Mouse (Mus musculus) forebrain, postnatal 0 days (tissue): ENCODE data around the gene Lmcd1. TPM values are rescaled to one million over a fixed set of nuclear protein-coding genes. Genes with fewer than 3 reads are reported as not detected.

ENCODE experiments used
- ATAC-seq: fragments of 200-750 bp; cut with Nextera tagmentation; 2 replicates; pipeline ENCODE4 v1.8.0; 2017; ENCODE audit warnings: mild to moderate bottlenecking, moderate library complexity
- DNase-seq: peaks from one replicate; pipeline ENCODE4 v3.0.0-alpha.2; 2015
- H3K27ac ChIP-seq: fragments of 300-500 bp; sonication (generic); 2 replicates; pipeline ENCODE4 v1.5.1; 2014; ENCODE audit warnings: low read depth, mild to moderate bottlenecking, antibody characterized with exemption, low read length, moderate library complexity, mixed read lengths
- H3K27me3 ChIP-seq: fragments of 300-500 bp; sonication (generic); 2 replicates; pipeline ENCODE4 v1.6.1; 2014; ENCODE audit warnings: mild to moderate bottlenecking, low read length, mixed read lengths; ENCODE audit not compliant: insufficient read depth
- H3K36me3 ChIP-seq: fragments of 300-500 bp; sonication (generic); 2 replicates; pipeline ENCODE4 v1.6.1; 2014; ENCODE audit warnings: mild to moderate bottlenecking, moderate library complexity; ENCODE audit not compliant: insufficient read depth
- H3K4me1 ChIP-seq: fragments of 300-500 bp; sonication (generic); 2 replicates; pipeline ENCODE4 v1.6.1; 2014; ENCODE audit warnings: antibody characterized with exemption; ENCODE audit not compliant: insufficient read depth
- H3K4me2 ChIP-seq: fragments of 300-500 bp; sonication (generic); 2 replicates; pipeline ENCODE4 v1.6.1; 2014; ENCODE audit warnings: low read depth, mild to moderate bottlenecking, moderate library complexity
- H3K4me3 ChIP-seq: fragments of 300-500 bp; sonication (generic); 2 replicates; pipeline ENCODE4 v1.5.1; 2014; ENCODE audit warnings: low read depth, low read length, mixed read lengths
- H3K9ac ChIP-seq: fragments of 300-500 bp; sonication (generic); 2 replicates; pipeline ENCODE4 v1.6.1; 2014; ENCODE audit warnings: mild to moderate bottlenecking
- H3K9me3 ChIP-seq: fragments of 300-500 bp; sonication (generic); 2 replicates; pipeline ENCODE4 v1.6.1; 2016; ENCODE audit warnings: low read length
- CTCF ChIP-seq: sonication (generic); IDR thresholded peaks from 2 replicates; pipeline ENCODE4 v1.5.1; 2016; ENCODE audit warnings: antibody characterized with exemption, control low read depth, low read depth
- WGBS: fragments of 180-500 bp; shearing (Covaris S2); extraction: QIAGEN DNeasy Blood & Tissue Kit; methylation state at CpG from one replicate; pipeline ENCODE4 v1.1.7; 2014; 5-methylcytosine and 5-hydroxymethylcytosine counted together
- polyA plus RNA-seq: library from polyadenylated mRNA; unstranded; fragments of >200 nt; fragmentation: Nextera tagmentation; extraction: Ambion mirVana; gene quantifications from 2 replicates; pipeline ENCODE4 v1.2.1, GENCODE M21; 2015
- total RNA-seq: library from RNA; depleted of rRNA; stranded (reverse); fragments of >200 nt; gene quantifications from 2 replicates; pipeline ENCODE4 v1.2.3, GENCODE M21; 2014

Gene Lmcd1
- total and polyA plus RNA-seq, 2 experiments from 2014 or later = 6.9 to 8.4 TPM

- 68% methylated on average over 7 of the region's 7 CpGs for WGBS
- Histone ChIP-seq H3K36me3 (no peaks in the 10 kb centered on the region), H3K9ac (no peak overlapping the region), H3K27ac (no peak overlapping the region), H3K9me3 (no peaks in the 10 kb centered on the region), H3K27me3 (no peaks in the 10 kb centered on the region; the same call in 1 of the 2 replicates), H3K4me2 (no peak overlapping the region), H3K4me3 (no peak overlapping the region), H3K4me1 (no peaks in the 10 kb centered on the region)
- DNase-seq (no peak), ATAC-seq (no peak)
- TF ChIP-seq CTCF = no peak
Observed at GRCm38 (mm10) chr6:112302248-112302647, 28.7 kb downstream of the Lmcd1 start.

GRCm38 (mm10) chr6:112302814-112303383 is 29.3 kb downstream of the Lmcd1 start:
- Histone ChIP-seq H3K27ac (no peak overlapping the region), H3K4me1 (no peaks in the 10 kb centered on the region), H3K4me2 (no peak overlapping the region), H3K9ac (no peak overlapping the region), H3K36me3 (no peaks in the 10 kb centered on the region), H3K27me3 (no peaks in the 10 kb centered on the region; the same call in 1 of the 2 replicates), H3K9me3 (no peaks in the 10 kb centered on the region), H3K4me3 (no peak overlapping the region)
- WGBS = 81% methylated on average over 9 of the region's 9 CpGs
- no peak for ATAC-seq
- no peak for DNase-seq
- TF ChIP-seq CTCF = no peak

- no peak for DNase-seq
Observed at GRCm38 (mm10) chr6:112304751-112305150, 31.2 kb downstream of the Lmcd1 start.

GRCm38 (mm10) chr6:112309330-112309938 is 35.9 kb downstream of the Lmcd1 start:
- DNase-seq (no peak), ATAC-seq (no peak)
- no peak overlapping the region for H3K27ac ChIP-seq
- H3K9me3 ChIP-seq = no peaks in the 10 kb centered on the region
- no peak overlapping the region for H3K9ac ChIP-seq
- no peak overlapping the region for H3K4me2 ChIP-seq
- H3K4me3 ChIP-seq = no peak overlapping the region
- no peak for TF ChIP-seq CTCF
- H3K36me3 ChIP-seq = no peaks in the 10 kb centered on the region
- WGBS = 67% methylated on average over 6 of the region's 6 CpGs
- no peaks in the 10 kb centered on the region for H3K4me1 ChIP-seq
- no peaks in the 10 kb centered on the region; the same call in 1 of the 2 replicates for H3K27me3 ChIP-seq

More at GRCm38 (mm10) chr6:112304751-112305150, 31.2 kb downstream of the Lmcd1 start:
- no peak overlapping the region for H3K4me2 ChIP-seq
- no peak overlapping the region for H3K27ac ChIP-seq
- WGBS = 58% methylated on average over 8 of the region's 8 CpGs
- H3K27me3 ChIP-seq = no peaks in the 10 kb centered on the region; the same call in 1 of the 2 replicates
- no peaks in the 10 kb centered on the region for H3K4me1 ChIP-seq
- no peaks in the 10 kb centered on the region for H3K36me3 ChIP-seq
- H3K9ac ChIP-seq = no peak overlapping the region
- H3K4me3 ChIP-seq = no peak overlapping the region
- H3K9me3 ChIP-seq = no peaks in the 10 kb centered on the region
- no peak for TF ChIP-seq CTCF
- no peak for ATAC-seq

- ATAC-seq = peak; percentile 91
- TF ChIP-seq CTCF = no peak
- WGBS = 15% methylated on average over 4 of the region's 4 CpGs
Observed at GRCm38 (mm10) chr6:112311385-112311784, 37.8 kb downstream of the Lmcd1 start.

GRCm38 (mm10) chr6:112319449-112319848 is 45.9 kb downstream of the Lmcd1 start:
- 92% methylated on average over 4 of the region's 4 CpGs for WGBS
- DNase-seq = no peak
- Histone ChIP-seq H3K27ac (no peak overlapping the region), H3K36me3 (no peaks in the 10 kb centered on the region), H3K27me3 (no peaks in the 10 kb centered on the region), H3K4me3 (no peak overlapping the region), H3K4me1 (no peaks in the 10 kb centered on the region), H3K9me3 (no peaks in the 10 kb centered on the region), H3K4me2 (no peak overlapping the region), H3K9ac (no peak overlapping the region)
- no peak for TF ChIP-seq CTCF
- ATAC-seq = no peak

More at GRCm38 (mm10) chr6:112311385-112311784, 37.8 kb downstream of the Lmcd1 start:
- Histone ChIP-seq H3K27ac (no peak overlapping the region), H3K9ac (no peak overlapping the region), H3K4me3 (no peak overlapping the region), H3K27me3 (no peaks in the 10 kb centered on the region), H3K36me3 (no peaks in the 10 kb centered on the region), H3K4me2 (no peak overlapping the region), H3K4me1 (no peaks in the 10 kb centered on the region), H3K9me3 (no peaks in the 10 kb centered on the region)
- peak; percentile 57 for DNase-seq

GRCm38 (mm10) chr6:112320679-112321078 is 47.1 kb downstream of the Lmcd1 start:
- Histone ChIP-seq H3K9ac (no peak overlapping the region), H3K27ac (no peak overlapping the region), H3K4me3 (no peak overlapping the region), H3K9me3 (no peaks in the 10 kb centered on the region), H3K4me1 (no peaks in the 10 kb centered on the region), H3K27me3 (no peaks in the 10 kb centered on the region), H3K4me2 (no peak overlapping the region), H3K36me3 (no peaks in the 10 kb centered on the region)
- ATAC-seq (no peak), DNase-seq (no peak)
- no peak for TF ChIP-seq CTCF
- 50% methylated on average over 5 of the region's 5 CpGs for WGBS
